Mouse (Mus musculus): Measurements from ENCODE around the gene Procr.

GRCm38 (mm10) chr2:155729158-155729645 is 21.7 kb upstream of the Procr start, which contains the start of gene Edem2:
- TF ChIP-seq CTCF (IDR thresholded peaks at IDR 0.05; ENCODE audit: borderline replicate concordance, extremely low read depth, insufficient read depth, insufficient read length) (no peak), POLR2A (IDR thresholded peaks at IDR 0.05; ENCODE audit: borderline replicate concordance, extremely low read depth, insufficient read depth, insufficient read length, poor library complexity, severe bottlenecking) (peak; percentile 78; the same call in 1 of the 2 replicates)
